Mouse (Mus musculus): ENCODE results near the gene Marveld2.

The Marveld2 gene

DNA sequence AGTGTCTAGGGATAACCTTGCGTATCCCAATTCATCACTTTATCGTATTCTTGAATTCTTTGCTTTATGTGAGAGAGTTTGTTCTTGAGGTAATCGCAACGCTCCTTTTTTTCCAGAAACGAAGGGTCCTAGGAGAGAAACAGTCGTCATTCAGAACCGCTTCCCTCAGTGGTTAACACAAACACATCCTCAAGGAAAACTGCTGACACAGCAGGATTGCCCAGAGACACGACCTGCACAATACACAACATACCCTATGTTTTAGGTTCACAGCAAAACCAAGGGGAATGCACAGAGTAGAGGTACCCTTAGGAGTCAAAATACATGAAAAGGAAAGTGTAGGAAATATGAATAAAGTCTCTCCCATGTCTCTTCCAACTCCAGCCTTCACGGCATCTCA, 19.5 kb downstream of the Marveld2 start:
- DNase-seq, result no peak

DNA sequence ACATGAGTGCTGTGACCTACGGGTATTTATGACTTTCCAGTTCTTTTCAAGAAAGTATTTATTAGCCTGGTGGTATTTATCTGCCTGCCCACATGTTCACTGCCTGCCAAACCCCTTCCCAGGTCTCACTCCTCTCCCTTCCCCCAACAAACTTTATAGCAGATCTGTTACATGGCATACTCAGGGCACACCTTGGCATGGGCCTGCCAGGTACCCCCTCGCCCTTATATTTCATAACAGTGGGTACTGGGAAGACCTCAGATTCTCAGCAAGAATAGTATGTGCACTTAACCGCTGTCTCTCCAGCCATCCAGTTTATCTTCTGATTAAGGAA, 21.3 kb downstream of the Marveld2 start:
- DNase-seq, result no peak

DNA sequence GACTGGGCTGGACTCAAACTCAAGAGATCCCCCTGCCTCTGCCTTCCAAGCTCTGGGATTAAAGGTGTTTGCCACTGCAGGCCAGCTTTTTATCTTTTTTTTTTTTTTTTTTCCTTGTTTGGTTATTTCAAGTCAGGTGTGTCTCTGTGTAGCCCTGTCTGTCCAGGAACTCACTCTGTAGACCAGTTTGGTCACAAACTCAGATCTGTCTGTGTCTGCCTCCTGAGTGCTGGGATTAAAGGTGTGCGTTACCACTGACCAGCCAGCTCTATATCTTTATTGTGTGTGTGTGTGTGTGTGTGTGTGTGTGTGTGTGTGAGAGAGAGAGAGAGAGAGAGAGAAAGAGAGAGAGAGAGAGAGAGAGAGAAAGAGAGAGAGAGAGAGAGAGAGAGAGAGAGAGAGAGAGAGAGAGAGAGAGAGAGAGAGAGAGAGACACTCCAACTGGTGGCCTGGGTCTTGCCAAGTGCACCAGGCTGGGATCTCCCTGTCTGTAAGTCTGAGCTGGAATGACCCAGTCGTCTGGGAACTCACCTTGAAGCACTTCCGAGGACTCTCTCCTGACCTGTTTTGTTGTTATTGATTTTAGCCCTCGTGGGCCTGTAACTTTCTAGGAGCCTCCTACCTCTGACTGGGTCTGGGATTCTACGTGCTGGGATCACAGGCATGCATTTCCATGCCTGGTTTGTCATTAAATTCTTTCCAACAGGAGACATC, 21.8 kb downstream of the Marveld2 start:
- no peak for DNase-seq

DNA sequence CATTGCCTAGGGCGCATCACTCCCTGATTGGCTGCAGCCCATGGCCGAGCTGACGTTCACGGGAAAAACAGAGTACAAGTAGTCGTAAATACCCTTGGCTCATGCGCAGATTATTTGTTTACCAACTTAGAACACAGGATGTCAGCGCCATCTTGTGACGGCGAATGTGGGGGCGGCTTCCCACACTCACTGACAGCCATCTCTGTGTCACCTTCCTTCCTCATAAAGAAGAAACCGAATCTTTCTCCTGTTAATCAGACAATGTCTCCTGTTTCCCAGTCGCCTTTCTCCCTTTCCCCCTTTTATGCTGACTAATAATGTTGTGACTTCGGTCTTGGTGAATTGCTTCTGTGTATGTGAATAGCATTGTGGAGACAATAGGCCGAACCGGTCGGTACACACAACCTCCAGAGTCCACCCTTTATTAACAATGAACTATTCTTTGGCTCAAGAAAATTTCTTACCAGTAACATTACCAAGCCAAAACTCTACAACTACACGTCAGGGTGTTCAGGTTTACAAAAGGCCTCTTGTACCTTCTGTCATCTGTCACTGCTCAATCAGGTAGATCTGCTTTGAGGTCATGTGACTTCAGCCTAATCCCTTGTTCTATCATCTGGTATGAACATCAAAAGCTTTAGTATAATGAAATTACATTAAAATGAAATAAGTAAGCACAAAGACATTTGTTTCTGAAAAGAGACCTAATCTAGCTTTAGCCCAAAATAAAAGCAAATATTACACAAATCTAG, 22.6 kb downstream of the Marveld2 start:
- DNase-seq, result peak; percentile 23 to 35

DNA sequence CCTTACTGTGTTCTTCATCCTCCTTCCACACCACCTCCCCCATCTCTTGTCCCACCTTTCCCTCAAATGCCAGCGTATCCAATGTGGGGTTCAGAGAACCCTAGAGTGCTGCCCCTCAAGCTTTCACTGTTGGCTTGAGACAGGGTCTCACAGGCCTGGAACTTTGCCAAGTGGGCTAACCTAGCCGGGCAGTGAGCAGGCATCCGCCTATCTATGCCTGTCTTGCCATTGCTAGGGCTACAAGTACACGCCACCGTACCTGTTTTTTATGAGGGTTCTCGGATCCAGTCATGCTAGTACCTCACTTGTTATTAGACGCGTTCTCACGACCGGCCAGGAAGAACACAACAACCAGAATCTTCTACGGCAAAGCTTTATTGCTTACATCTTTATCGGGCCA, 28.1 kb downstream of the Marveld2 start:
- DNase-seq, result no peak

DNA sequence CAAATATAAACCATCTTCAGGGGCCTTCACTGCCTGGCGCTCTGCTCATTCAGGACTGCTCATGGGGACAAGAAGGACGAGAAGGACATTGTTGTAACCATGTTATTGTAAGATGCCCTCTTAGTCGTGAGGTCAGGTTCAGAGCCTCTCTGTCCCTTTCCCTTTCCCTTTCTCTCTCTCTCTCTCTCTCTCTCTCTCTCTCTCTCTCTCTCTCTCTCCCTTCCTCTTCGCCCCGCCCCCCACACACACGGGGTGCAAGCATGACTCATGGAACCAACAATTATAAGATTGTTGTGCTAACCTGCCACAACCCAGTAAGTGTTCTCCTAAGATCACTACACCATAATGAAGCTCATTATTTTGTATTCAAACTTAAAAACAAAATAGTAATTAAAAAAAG, 34.6 kb downstream of the Marveld2 start:
- no peak for DNase-seq

DNA sequence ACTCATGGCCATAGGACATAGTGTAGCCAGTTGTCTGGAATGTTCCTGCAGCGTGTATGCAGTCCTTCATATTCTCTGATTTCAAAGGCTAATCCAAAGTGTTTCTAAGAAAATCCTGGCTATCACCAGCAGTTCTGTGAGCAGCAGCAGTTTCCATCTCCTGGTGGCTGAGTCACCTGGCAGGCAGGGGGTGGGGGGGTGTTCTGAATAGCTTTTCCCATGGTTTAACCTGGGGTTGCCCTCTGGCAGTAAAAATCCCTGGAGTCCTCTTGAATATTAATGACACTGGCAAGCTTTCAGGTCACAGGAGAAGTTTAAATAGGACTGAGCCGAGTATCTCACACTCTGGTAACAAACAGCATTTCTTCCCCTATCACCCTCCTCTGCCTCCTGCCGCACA, 35.1 kb downstream of the Marveld2 start:
- DNase-seq, result no peak

DNA sequence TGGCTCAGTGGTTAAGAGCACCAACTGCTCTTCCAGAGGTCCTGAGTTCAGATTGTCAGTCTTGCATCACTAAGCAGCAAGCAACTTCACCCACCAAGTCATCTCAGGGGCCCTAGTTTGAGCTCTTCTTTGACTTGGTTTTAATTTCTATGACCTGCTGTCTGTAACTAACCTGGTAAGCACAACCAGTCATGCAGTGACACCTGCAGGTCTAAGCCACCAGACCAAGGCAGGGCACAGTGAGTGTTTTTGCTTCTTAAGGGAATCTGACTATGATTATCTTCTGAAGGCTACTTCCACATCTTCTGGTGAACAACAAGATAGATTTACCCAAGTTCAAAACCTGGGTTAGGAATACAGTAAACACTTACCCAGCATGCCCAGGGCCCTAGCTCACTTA, 36.8 kb downstream of the Marveld2 start:
- DNase-seq, result no peak

DNA sequence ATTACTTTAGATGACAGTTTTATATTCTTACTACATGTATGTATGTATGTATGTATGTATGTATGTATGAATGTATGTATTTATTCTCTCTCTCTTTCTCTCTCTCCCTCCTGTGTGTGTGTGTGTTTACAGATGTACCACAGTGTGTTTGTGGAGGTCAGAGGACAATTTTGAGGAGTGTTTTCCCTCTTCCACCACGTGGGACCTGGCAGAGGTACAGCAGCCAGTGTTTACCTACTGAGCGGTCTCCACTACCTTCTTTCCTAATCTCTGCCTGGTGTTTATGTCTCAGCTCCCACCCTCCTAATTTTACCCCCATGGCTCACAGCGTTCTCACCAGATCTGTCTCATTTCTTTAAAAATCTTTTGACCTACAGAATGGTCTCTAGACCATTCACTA, 37.6 kb downstream of the Marveld2 start:
- DNase-seq, result no peak

DNA sequence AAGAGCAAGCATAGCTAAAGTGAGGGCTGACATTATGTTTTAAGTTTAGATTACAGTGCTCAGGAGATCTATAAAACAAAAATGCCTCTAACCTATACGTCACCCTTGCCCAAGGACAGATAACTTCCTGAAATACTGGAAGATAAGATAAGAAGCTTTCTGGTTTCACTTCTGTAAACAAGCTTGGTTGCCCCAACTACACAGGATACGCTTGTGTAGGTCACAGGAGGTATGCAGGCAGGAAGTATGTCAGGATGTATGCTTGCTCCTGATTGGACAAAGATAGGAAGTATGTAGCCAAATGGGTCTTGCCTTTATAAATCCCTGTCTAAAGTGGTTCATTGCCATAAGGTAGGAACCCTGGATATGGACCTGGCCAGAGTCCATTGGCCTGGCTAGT, 40.8 kb downstream of the Marveld2 start:
- no peak for DNase-seq

DNA sequence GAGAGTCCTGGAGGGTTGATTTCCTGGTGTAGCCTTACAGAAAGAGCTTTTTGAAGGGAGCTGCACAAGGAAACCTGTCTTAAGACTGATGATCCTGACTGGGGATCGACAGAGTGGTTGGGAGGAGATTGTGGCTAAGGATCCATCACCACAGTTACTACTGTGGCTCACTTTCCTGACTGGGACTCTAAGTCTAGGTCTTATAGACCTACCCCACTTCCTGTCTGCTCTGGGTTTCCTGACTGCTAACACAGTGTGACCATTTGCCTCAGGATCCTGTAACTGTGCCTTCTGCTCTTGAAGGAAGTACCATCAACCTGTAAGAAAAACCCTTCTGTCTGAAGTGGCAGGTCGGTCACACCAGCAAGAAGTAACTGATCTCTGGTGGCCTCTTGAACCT, 46.1 kb downstream of the Marveld2 start:
- DNase-seq, result no peak

DNA sequence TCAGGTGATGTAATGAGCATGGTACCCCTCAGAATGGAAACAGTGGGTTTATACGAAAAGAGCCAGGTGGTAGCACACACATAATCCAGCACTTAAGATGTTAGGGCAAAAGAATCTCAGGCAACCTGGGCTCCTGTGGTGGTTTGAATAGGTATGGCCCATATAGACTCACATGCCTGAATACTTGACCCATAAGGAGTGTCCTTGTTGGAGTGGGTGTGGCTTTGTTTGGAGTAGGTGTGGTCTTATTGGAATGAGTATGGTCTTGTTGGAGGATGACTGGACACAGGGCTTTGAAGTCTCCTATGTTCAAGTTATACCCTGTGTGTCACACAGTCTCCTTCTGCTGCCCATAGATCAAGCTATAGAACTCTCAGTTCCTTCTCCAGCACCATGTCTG, 48.4 kb downstream of the Marveld2 start:
- no peak for DNase-seq

DNA sequence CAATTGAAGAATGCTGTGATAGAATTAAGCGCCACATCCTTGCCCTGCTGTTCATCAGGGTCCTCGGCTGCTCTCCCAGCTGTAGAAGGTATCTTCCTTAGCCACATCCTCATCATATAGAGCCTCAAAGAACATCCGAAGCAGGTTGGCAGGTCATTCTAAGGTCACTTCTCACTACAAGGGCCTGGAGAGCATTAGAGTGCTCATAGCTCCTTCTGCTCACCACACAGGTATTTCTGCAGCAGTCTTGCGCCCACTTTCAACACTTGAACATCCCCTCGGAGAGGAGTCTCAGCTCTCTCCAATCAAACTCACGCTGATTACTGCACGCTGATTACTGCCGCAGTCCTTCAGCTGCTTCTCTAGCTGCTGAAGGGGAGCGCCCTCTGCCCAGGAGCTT, 57.3 kb downstream of the Marveld2 start:
- no peak for DNase-seq

DNA sequence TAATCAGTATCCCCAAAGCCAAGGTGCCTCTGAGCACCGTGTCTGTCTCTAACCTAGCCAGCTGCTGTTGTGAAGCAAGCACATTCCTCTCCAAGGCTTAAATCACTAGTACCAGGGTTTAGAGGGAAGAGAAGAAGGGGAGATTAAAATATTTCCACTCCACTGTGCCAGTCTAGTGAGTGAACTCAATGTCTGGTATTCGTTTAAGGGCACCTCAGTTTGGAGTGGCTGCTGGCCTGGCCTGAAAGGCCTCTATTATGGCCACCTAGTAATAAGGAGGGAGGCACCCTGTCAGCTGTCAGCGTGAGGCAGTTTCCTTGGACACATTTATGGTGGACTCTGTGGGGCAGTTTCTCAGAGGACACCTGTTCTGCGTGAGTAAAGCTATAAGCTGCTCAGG, 59.8 kb downstream of the Marveld2 start:
- DNase-seq, result no peak

DNA sequence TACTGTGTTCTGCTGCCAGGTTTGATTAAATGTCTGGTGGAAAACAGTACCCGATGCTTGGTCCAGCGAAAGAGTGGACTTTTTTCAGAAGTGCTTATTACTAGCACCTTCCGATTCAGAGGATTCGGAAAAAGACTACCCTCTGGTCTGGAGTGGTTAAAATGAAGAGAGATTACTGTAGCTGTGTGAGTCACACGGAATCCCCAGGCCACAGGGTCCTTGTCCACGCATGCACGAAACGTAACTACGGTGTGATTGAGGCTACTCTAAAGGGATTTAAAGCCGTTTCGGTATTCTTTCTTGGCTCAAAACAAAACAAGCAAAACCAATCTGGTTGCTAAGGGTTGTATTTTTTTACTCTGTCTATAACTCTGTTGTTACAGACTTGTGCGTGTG, 63.7 kb downstream of the Marveld2 start:
- no peak for DNase-seq

DNA sequence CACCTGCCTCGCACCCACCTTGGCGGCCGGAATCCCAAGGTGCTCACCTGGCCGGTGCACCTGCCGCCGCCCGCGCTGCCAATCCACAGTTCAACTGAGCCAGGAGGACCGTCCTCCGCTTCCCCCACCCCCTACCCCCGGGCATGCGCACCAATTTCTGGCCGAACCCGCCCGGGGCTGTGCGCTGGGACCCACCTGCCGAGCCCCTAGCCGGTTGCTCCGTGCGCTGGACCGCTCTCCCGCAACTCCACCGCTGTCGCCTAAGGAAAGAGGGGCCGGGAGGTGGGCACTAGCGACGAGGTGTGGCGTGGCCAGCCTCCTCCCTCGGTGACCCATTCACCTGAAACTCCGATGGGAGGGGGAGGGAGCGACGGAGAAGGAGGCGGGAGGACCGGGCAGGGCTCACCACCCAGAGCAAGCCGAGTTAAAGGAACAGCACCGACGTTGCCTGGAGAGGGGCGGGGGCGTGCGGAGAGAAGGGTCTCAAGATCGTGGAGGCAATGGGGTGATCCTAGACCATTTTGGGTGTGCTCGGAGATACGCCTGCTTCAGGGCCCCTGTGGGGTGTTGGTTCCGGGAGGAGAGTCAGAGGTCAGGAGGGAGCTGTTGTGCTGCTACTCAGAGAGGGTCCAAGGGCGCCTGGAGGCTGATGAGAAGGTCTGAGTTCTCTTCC, 64.3 kb downstream of the Marveld2 start, which contains the start of gene Ocln:
Gene Ocln (minus strand): TSS at position 350 of the 673 bp plus-strand sequence.
- DNase-seq, result no peak

DNA sequence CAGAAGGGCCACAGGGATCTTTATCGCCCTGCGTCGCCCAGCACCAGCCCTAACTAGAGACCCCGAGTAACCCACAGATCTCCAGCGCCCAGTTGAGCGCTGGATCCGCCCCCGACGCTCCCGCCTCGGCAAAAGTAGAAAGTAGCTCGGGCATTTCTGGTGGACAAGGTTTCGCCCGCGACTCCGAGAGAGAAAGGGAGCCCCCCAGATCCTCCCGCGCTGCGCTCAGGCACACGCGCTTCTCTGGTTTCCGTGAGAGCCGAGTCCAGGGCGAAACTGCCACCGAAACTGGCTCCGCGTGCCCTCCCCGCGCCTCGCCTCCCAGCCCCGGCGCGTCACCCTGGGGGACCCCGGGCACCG, 64.8 kb downstream of the Marveld2 start:
- no peak for DNase-seq

DNA sequence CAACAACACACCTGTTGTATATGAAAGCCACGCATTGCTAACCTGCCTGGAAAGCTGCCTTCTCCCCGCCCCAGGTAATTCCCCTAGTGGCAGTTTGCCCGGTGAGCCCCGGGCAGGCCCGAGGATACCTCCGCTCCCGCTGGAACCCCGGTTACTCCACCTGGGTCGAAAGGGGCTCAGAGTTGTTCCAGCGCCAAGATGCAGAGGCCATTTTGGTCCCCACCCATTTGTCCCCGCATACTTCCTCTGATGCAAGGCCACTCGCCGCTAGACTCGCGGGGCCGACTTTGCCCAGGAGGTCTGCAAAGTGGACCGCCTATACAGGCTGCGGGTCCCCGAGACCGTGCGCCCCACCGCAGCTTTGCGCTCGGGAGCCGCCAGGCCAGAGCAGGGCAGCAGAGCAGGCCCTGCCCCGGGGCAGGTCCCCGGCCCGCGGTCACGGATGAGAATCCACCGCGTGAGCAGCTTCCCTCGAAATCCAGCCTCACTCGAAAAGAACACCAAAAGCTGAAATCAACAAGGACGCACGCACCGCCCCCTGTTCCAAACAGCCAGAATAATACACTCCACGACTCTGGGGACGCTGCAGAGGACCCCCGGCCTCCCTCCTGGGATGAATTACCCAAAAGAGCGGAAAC, 65.3 kb downstream of the Marveld2 start:
- no peak for DNase-seq

DNA sequence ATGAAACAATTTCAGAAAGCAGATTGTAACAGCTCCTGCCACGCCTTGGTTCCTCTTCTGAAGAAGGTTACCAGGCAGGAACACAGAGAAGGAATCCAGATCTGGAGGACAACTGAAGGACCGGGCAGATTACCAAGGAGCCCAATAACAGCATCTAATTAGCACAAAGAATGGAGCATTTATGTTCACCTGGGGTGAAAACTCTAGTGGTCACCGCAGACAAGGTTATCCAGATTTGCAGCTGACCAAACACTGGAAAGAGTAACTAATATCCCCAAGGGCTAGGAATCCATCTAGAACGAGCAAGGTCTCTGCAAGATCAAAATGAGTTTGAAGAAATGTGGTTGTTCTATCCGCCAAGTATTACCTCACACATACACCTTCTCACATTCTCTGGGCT, 69.5 kb downstream of the Marveld2 start:
- no peak for DNase-seq

Measured in thymus, adult 18-20 months (tissue).